Mouse (Mus musculus) brain, adult 2 months (tissue): ENCODE measurements at regions not wholly inside any gene's neighbourhood (a gene's known extent, or its start where the extent isn't known, plus 50 kb on each side); places are given as distances from the start of the nearest gene placed in this dataset.

ENCODE experiments used
- DNase-seq: peaks from one replicate; pipeline ENCODE4 v3.0.0; 2011; ENCODE audit warnings: low read depth, low spot score

DNA sequence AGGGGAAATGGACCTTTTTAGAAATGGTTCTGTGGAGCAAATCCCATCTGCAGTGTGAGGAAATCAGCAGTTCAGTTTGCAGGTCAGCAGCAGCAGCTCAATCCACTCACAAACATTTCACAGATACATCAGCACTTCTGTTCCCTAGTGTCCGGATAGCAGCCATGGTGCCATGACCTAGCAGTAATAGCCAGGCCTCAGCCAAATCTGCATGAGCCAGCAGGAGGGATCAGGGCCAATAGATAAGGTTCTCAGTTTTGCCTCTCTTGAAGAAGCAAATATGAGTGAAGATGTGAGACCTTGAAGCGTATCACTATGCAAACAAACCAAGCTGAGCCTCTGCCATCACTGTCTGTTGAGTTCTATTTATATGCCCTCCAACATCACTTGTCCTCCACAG lies 380.7 kb upstream of the Chrm3 start:
- DNase-seq = no peak

GRCm38 (mm10) chr13:10725745-10726171 lies 365.1 kb upstream of the Chrm3 start:
- DNase-seq = peak; percentile 25

- DNase-seq = no peak
Observed at GRCm38 (mm10) chr13:10725335-10725734, 364.7 kb upstream of the Chrm3 start.

DNA sequence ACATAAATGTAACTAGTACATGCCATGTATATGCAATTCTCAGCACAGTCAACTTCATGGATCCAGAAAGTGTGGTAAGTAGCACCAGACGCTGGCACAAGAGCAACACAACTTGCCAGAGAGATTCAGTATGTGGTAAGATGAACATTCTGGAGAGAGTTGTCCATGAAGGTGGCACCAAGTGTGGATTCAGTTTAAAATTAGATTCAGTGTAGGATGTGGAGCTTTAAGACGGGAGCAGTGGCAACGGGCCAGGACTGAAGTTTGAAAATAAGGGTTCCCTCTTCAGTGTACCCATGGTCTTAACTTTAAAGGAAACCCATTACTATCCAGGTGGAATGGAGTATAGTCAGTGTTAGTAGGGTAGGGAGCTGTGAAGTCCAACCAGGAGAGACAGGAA lies 360.0 kb upstream of the Chrm3 start:
- peak; percentile 51 for DNase-seq

DNA sequence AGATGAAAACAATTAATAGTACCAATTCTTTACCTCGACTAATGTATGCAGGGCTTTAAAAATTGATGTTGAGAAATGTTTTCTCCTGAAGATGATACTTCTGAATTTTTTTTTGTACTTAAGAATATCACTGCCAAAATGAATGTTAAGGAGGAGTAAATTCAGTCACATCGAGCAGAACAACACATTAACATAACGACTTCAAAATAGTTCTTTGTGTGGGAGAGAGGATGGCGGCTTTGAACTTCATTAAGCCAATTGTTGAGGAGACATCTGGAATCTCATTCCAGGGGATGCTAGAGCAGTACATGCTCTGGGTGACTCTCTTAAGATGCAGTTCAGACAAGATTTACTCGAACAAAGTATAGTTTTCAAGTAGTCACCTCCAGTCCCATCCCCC lies 350.8 kb upstream of the Chrm3 start:
- peak; percentile 57 for DNase-seq

DNA sequence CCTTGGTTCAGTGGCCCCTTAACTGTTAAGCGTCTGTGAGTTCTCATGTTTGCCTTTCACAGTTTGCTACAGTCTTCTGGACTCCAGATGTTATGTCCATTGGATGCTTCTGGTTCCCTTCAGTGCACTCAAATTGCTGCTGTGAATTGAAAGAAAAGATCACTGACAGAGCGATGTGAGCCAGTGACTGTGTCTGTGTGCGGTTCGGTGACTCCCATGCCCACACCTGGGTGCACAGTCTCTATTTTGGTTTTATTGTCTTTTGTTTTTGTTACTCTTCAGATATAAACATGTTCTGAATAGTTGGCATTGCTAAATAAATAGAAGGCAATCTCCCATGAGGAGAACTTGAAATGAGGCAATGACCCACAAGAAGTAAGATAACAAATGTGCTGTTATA lies 350.3 kb upstream of the Chrm3 start:
- DNase-seq = no peak

DNA sequence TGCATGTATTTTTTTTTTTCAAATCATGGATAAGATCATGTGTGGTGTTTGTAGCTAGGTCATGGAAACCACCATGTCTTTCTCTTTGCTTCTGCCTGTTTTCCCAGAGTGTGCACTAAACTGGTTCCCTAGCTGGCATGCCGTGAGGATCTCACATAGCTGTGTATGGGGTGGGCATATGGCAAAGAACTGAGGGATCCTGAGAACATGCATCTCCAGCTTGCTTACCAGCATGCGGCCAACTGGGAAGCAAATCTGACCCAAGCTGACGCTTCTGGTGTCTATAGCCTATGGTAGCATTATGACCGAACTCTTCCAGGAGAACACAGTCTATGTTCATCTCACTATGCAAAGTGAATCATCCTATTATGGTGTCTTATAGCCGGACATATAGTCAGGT lies 336.5 kb upstream of the Chrm3 start:
- DNase-seq = no peak

DNA sequence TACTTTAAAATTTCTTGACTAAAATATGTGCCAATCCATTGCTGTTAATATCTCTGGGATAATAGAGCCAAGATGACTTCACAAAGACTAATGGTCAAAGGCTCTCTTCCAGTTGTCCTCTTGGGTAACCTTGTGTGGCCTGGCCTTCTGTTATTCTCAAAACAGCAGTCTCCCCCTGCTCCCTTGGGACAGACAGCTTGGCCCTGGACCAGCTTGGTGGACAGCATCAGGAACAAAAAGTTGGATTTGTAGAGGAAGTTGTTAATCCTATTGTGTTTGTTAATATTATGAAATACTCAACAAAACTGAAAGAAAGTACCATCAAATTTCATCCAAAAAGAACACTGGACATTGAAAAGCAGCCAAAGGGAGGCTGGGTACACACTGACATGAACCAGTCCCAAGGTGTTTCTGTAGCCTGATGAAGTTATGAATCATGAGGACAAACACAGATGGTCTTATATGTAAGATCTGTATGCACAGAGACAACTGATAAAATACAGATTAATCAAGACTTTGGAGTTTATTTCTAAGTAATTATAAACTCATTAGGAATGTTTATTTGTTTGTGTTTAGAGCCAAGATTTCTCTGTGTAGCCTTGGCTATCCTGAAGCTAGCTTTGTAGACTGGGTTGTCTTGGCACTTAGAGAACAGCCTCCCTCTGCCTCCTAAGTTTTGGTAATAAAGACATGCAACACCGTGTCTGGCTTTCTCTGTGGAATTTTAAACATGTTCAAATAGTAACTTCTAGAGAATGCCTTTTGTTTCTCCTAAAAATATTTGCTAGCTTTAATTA lies 335.7 kb upstream of the Chrm3 start:
- no peak for DNase-seq

GRCm38 (mm10) chr13:10691307-10691706 lies 330.7 kb upstream of the Chrm3 start:
- no peak for DNase-seq

DNA sequence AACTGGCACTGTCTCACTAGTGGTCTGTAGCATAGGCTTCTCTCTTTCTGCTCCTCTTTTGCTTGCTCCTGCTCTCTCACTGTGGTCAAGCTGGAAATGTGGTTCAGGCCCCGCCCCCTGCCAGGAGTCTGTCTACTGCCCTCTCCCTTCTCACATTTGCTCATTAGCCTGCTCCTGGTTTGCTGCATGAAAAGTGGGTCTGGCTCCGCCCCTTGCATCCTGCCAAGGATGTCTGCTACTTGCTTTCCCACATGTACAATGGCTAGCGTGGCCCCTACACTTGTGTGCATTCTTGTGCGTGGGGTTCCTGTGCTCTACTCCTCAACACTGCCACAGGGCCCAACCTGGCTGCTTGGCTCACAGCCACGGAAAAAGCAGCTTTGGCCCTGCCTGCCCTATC lies 326.7 kb upstream of the Chrm3 start:
- no peak for DNase-seq

DNA sequence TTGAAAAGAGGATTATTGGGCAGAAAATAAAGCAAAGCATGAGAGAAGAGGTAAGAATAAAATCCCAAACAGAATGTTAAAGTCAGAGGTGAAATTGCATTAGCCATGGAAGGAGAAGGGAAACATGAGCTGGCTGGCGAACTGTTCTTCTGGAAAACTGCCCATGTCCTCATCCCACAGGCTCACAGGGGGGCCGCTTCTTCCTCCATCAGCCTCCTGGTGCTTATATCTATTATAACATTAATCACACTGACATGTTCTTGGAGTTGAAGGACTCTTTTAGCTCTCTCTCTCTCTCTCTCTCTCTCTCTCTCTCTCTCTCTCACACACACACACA lies 293.4 kb upstream of the Chrm3 start:
- DNase-seq = peak; percentile 35

DNA sequence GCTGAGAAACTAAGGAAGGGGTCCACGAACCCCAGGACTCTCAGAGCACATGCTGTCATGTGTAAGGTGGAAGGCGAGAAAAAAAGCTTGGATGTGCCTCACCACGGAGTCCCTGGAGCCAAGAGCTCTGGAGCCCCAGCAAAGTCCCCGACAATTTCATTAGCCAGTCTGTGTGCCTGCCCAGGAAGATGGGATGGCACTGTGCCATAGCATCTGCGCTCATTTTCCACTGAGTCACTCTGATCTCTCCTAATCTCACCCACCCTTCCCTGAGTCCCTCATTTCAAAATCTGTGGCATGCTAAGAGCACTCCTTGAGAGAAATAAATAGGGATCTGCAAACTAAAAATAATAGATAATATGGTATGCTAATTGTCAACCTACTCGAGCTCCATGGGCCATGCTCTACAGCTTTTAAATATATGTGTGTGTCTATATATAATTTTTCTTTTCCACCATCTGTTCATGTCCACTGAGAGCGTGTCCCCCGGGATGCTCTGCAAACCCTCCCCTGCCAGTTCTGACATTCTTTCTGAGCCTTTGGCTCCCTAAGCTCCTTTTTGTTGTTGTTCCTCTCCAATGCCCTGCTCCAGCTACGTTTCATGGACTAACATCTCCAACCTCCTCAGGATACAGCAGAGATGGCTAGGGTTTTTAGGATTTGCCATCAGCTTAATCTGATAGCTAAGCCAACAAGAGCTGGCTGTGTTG lies 292.9 kb upstream of the Chrm3 start:
- DNase-seq = peak; percentile 95

- peak; percentile 87 for DNase-seq
Observed at GRCm38 (mm10) chr13:10636859-10637258, 276.2 kb upstream of the Chrm3 start.

GRCm38 (mm10) chr13:10630467-10630866 lies 269.8 kb upstream of the Chrm3 start:
- no peak for DNase-seq

- DNase-seq = no peak
Observed at GRCm38 (mm10) chr13:10619661-10620060, 259.0 kb upstream of the Chrm3 start.

GRCm38 (mm10) chr13:10618421-10618954 lies 257.8 kb upstream of the Chrm3 start:
- DNase-seq = no peak

DNA sequence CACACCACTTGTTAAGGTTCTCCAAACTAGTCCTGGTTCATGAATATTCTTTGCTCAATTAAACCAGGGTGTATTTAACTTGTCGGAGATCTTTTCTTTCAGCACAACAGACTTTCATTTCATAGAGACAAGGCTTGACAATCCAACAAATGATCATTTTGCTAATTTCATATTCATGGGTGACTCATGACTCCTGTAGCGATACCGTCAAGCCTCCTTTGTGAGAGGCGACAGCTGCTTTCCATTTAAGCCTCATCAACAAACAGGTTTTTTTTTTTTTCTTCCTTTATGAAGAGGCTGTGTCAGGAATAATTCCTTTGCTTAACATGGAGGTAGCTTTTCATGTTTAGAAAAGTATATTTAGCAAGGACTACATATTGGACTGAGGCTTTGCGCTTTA lies 214.3 kb upstream of the Chrm3 start:
- DNase-seq = peak; percentile 64

GRCm38 (mm10) chr13:10566825-10567224 lies 206.2 kb upstream of the Chrm3 start:
- DNase-seq = peak; percentile 45

- no peak for DNase-seq
Observed at GRCm38 (mm10) chr13:10557559-10557958, 196.9 kb upstream of the Chrm3 start.

DNA sequence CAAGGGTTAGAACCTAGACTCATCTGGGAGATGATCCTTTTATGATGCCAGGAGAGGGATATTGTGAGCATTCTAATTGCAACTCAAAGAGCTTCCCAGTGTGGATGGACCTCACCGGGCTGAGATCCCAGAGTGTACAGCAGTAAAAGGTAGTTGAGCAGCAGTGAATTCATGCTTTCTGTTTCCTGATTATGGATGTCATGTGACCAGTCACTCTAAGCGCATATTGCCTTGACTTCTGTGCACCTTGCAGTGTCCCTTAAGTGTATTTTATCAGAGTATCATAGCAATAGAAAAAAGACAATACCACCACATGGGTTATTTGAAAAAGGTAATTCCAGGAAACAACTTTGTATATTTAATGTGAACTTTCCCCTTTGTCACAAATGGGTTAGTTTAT lies 193.9 kb upstream of the Chrm3 start:
- DNase-seq = no peak

DNA sequence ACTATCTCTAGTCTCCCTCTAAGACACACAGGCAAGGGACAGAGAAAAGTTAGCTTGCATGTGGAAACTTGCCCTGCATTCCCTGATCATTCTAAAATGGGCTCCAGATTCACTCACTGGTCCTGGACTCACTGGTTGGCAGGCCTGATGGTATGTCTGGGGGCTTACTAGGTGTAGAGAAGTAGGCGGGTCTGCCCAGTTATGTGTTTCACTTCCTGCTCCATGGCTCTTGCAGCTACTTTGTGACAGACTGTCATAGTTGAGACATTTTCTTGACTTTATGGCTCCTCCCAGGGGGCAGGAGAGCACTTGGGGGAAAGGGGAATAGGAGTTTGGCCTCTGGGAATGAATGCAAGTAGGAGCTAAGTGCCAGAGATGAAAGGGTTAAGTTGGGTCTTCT lies 182.1 kb upstream of the Chrm3 start:
- DNase-seq = no peak

GRCm38 (mm10) chr13:10540197-10540940 lies 179.7 kb upstream of the Chrm3 start:
- peak; percentile 20 for DNase-seq
